Mouse (Mus musculus): ENCODE measurements around the gene Fbxl8.
A peak's percentile ranks its signal among the peaks of the same experiment; 100 is the strongest.

GRCm38 (mm10) chr8:105252680-105253537, 11.5 kb upstream of the Fbxl8 start:
- no peak for TF ChIP-seq CTCF (IDR thresholded peaks at IDR 0.05; ENCODE audit: borderline replicate concordance, insufficient read depth, low read length)
- TF ChIP-seq POLR2A (IDR thresholded peaks at IDR 0.05; ENCODE audit: low read depth, low read length): peak; percentile 24

Measured in embryonic fibroblast, embryonic 13.5 days (primary cell).